Mouse (Mus musculus) retina, postnatal 1 day (tissue): ENCODE data around the gene Pgam5.

Source experiments
- DNase-seq: peaks from one replicate; pipeline ENCODE4 v3.0.0-alpha.2; 2012

Pgam5 gene

GRCm38 (mm10) chr5:110269141-110270101 is at the start of gene Pgam5:
TSS of gene Pgam5 (minus strand) at chr5:110269913.
- DNase-seq: peak; percentile 95

DNA sequence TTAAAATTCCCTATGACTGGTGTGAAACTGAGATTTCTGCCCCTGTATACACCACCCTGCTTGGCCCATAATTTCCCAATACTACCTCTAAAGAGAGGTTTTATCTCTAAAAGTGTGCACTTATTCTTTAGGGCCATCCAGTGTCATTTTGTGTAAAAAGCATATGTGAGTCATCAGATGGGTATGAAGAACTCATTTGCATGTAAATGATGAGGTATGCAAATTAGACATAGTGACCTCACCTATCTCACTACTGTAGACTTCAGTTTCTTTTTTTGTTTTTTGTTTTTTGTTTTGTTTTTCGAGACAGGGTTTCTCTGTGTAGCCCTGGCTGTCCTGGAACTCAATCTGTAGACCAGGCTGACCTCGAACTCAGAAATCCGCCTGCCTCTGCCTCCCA is 43.4 kb upstream of the Pgam5 start:
- no peak for DNase-seq

DNA sequence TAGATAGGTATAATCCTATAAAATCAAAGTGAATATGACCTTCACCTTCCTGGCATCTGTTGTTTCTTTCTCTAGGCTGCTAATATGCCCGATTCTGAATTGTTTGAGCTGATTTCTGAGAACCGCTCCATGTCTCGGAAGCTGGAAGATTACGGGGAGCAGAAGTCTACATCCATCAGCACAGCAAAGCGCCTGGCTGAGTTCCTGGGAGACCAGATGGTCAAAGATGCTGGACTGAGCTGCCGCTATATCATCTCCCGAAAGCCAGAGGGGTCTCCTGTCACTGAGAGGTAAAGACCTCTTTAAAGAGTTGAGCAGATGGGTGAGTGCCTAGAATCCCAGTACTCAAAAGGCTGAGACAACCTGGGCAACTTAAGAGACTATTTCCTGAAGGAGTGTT is 39.1 kb upstream of the Pgam5 start:
- no peak for DNase-seq

DNA sequence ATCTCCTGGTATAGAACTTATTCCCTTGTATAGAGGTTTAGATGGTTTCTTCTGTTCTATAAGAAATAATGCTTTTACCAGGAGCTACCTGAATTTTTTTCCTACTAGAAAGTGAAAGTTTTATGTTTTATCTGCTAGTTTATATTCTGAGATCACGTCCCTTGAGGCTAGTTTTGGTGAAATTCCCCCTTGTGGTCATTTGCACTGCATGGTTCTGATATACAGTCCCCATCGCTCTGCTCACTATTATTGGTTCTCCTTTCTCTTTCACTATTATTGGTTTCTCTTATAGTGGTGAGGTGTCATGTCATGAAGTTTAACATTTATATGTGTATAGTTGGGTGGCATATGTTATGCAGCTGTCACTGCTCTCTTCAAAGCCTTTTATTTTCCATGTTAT is 30.9 kb upstream of the Pgam5 start:
- no peak for DNase-seq

DNA sequence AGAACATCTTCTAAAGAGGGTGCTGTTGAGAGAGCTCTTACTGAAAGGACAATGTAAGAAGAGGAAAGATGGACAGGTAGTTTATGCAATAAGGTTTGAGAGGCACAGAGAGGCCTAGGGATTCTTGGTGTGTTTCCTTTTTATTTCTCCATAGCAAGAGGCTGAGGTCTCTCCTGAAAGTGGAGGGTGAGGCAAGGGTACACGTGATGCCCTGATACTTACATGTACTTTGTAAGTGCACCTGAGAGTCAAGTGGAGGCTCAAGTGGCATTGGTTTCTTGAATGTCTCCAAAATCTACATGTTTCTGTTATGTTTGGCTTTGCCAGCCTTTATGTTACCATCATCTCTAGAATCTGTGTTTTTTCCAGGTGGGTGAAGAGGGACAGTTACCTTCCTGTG is 26.9 kb upstream of the Pgam5 start:
- DNase-seq: no peak

- no peak for DNase-seq
These were observed 21.9 kb upstream of the Pgam5 start for GRCm38 (mm10) chr5:110291649-110292048.

DNA sequence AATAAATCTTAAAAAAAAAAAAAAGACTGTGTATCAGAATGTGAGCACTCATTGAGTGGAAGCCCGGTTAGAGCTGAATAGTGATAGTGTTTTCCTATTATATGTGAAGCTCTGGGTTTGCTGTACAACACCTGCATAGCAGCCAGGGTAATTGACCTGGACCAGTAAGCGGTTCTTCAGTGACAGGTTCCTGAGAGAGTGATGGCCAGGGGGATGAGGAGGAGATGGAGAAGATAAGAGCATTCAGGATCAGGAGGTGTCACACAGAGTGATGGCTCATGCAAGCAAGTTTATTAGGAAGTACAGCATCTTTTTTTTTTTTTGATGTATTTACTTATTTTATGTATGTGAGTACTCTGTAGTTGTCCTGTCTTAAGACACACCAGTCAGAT is 17.4 kb upstream of the Pgam5 start:
- no peak for DNase-seq

DNA sequence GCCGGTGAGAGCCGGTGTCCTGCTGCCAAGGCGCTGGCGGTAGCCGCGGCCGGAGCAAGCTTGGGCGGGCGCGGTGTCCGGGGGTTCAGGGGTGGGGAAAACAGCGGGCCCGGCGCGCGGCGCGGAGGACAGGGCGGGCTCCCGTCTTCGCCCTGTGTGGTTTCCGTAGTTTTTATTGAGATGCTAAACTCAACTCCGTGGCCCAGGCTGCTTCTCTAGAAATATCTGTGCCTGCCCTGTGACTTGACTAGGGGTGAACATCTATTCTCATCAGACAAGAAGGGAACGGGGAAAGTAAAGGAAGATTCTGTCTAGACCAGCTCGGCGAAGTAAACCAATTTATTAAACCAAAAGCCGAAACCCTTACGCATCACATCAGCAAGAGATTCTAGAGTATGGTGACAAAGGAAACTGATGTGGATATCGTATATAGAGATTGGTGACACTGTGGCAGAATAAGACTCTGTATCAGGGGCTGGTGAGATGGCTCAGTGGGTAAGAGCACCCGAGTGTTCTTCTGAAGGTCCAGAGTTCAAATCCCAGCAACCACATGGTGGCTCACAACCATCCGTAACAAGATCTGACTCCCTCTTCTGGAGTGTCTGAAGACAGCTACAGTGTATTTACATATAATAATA is 16.9 kb upstream of the Pgam5 start:
- no peak for DNase-seq

DNA sequence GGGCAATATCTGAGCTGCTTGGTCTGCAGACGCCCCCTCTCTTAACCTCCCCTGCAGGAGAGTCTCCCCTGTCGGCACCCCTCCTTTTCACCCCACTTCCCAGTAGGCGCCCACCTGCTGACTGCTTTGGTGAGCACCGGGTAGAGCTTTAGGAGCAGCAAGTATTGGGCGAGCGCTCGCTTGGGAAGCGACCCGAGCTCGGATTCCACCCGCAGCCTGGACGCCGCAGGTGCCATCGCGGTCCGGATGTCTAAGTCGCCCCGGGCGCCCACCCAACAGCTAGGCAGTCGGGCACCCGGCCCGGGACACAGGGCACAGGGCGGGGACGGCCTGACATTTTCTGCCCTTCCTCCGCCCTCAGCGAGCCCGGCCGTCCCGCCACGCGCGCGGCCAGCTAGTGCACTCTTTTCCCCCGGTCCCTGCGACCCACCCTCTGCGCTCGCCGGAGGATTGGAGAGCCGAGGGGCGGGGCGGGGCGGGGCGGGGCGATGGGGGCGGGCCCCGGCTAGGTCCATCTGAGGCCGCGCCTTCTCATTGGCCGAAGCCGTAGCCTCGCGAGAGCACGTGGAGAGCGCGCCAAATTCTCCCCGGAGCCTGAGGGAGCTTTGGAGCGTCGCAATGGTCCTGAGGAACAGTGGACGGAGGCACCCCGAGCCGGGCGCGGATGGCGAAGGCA is 16.2 kb upstream of the Pgam5 start, which contains the start of the genes Pxmp2 and Pole:
TSS of gene Pxmp2 (minus strand) at position 417 of the 676 bp plus-strand sequence.
TSS of gene Pole (plus strand) at position 537 of the 676 bp plus-strand sequence.
- DNase-seq: peak; percentile 97

GRCm38 (mm10) chr5:110285156-110285555 is 15.4 kb upstream of the Pgam5 start:
- peak; percentile 6 for DNase-seq

DNA sequence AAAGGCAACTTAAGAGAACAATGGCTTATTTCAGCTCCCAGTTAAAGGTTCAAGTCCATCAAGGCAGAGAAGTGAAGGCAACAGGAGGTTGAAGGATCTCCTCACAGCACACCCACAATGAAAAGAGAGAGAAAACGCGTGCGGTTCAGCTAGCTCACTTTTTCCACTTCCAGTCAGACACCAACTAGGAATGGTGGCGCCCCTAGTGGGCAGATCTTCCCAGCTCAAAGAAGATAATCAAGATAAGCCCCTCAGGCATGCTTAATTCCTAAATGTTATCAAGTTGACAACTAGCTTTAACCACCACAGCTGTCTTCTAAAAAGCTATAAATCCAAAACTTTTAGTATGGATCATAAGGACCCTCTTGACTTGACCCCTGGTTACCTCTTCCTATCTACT is 14.8 kb upstream of the Pgam5 start:
- peak; percentile 81 for DNase-seq

- DNase-seq: no peak
These were observed 12.3 kb upstream of the Pgam5 start for GRCm38 (mm10) chr5:110281984-110282383.

DNA sequence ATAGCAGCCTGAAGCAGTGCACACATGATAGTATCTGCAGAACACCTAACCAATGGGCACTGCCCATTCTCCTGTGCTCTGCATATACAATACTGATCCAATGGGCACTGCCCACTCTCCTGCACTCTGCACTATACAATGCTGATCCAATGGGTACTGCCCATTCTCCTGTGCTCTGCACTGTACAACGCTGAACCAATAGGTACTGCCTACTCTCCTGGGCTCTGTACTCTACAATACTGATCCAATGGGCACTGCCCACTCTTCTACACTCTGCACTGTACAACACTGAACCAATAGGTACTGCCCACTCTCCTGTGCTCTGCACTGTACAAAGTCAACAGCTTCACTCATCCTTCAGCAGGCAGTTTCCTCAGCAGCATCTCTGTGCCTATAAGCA is 7.2 kb upstream of the Pgam5 start:
- DNase-seq: no peak

GRCm38 (mm10) chr5:110276391-110276790 is 6.7 kb upstream of the Pgam5 start:
- no peak for DNase-seq

GRCm38 (mm10) chr5:110274846-110275245 is 5.1 kb upstream of the Pgam5 start:
- DNase-seq: no peak

- no peak for DNase-seq
These were observed 4.4 kb upstream of the Pgam5 start for GRCm38 (mm10) chr5:110274147-110274546.

GRCm38 (mm10) chr5:110270242-110270641 is 529 bp upstream of the Pgam5 start:
- DNase-seq: no peak

DNA sequence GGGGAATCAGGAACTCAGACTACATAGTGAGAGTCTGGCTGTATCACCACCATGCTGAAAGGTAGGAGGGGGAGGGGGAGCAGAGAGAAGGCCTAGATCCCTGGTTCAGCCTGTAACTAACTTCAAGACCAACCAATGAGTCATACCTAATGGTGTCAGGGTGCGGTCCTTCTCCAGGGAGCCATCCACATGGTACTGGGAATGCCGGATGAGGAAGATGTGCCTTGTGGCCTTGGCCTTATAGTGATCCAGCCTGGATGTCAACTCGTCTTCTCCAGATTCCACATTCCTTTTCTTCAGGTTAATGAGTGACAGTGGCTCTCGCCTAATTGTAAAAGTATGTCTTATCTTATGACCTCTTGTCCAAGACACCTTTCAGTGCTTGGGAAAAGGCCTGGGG is 2.8 kb downstream of the Pgam5 start:
- no peak for DNase-seq

DNA sequence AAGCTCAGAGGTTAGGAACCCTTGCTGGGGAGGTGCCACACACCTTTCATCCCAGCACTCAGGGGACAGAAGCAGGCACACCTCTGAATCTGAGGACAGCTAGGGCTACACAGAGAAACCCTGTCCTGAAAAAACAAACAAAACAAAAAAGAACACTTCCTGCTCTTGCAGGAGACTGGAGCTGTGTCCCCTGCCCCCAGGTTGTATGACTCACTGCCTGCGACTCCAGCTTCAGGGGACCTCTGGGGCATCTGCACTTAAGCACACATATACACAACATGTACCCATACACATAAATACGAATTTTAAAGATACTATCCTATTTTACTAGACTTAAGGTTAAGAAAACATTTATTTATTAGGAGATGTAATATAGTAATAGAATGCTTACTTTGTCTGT is 25.6 kb downstream of the Pgam5 start:
- DNase-seq: no peak

GRCm38 (mm10) chr5:110232346-110232745 is 37.4 kb downstream of the Pgam5 start:
- DNase-seq: no peak

DNA sequence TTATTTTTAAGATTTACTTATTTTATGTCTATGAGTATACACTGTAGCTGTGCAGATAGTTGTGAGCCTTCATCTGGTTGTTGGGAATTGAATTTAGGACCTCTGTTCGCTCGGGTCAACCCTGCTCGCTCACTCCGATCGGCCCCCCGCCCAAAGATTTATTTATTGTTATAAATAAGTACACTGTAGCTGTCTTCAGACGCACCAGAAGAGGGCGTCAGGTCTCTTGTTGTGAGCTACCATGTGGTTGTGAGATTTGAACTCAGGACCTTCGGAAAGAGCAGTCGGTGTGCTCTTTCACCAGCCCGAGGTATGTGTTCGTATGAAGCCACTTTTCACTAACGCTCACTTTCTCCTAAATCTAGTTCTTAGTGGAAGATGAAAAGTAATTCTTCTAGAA is 38.1 kb downstream of the Pgam5 start:
- DNase-seq: peak; percentile 32

GRCm38 (mm10) chr5:110230780-110231461 is 38.8 kb downstream of the Pgam5 start, which contains the start of gene Ankle2:
TSS of gene Ankle2 (plus strand) at chr5:110231004.
- DNase-seq: peak; percentile 95

- no peak for DNase-seq
These were observed 39.3 kb downstream of the Pgam5 start for GRCm38 (mm10) chr5:110230401-110230779.
